Mouse (Mus musculus): Measurements from ENCODE around the gene G6pc. TPM values are rescaled to one million over a fixed set of nuclear protein-coding genes. Genes with fewer than 3 reads are reported as not detected.

G6pc gene
- polyA plus RNA-seq, 1 experiment from 2014 or later = not detected

DNA sequence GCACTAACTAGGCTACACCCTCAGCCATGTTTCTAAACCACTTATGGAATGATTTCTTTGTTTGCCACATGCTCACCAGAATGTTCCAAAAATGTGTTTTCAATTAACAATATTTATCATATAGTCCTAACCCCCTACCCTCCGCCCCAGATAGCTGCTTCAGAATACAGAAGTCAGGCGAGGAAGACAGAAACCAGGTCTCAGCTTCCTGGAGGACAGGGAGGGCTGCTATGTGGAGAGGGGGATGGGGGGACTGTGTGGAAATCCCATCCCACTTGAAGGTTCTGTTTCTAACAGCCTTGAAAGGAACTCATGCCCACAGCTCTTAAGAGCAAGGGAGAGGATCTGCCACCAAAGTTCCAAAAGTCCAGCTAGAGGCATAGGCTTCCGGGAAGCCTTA, 18.1 kb upstream of the G6pc start:
- DNase-seq (ENCODE audit: low spot score) (peak; percentile 54), ATAC-seq (ENCODE audit: low read depth) (no peak)
- peaks cover 6% of the 10 kb centered on the region; the same call in 1 of the 2 replicates for H3K9me3 ChIP-seq (ENCODE audit: control insufficient read depth, low read length)
- no peaks in the 10 kb centered on the region for H3K4me1 ChIP-seq (ENCODE audit: control insufficient read depth, insufficient read depth, low read length)
- H3K36me3 ChIP-seq (ENCODE audit: control insufficient read depth, insufficient read depth, low read length) = no peaks in the 10 kb centered on the region
- no peak overlapping the region for H3K4me3 ChIP-seq (ENCODE audit: low read depth, low read length)
- no peaks in the 10 kb centered on the region for H3K27me3 ChIP-seq (replicated peaks; ENCODE audit: control insufficient read depth, insufficient read depth, low read length)
- H3K27ac ChIP-seq (replicated peaks; ENCODE audit: low read depth, low read length) = peak overlapping the region; percentile 48; the same call in 1 of the 2 replicates
- 45% methylated on average over 3 of the region's 3 CpGs for WGBS
- no peak overlapping the region for H3K4me2 ChIP-seq (ENCODE audit: low read depth, low read length)
- no peak overlapping the region for H3K9ac ChIP-seq (ENCODE audit: low read depth, low read length)

DNA sequence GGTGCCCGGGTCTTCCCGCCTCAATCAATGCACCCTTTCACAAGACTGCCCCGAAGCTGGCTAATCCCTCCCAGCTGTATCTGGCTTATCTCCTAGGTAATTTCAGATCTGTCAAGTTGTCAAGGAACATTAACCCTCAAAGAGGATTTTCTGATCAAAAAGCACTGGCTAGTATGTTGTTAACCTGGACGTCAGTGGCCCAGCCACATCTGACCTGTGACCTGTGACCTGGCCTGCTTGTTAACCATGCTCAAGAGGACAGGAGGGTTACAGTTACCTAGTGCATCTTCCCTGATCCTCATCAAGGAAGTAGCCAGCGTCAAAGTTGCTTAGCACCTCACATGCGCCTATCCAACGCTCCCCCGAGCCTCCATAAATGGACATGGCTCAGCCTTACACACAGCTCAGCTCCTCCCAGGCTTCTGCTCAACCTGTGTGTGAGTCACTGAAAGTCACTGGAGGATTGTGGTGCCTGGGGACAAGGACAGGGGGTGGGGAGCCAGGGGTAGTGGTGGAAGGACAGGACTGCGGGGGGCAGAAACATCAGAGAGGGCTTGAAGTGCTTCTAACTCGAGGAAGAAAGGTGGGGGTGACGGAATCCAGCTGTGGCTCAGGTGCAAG, 16.2 kb upstream of the G6pc start:
- Histone ChIP-seq H3K9me3 (ENCODE audit: control insufficient read depth, low read length) (peaks cover 6% of the 10 kb centered on the region; the same call in 1 of the 2 replicates), H3K4me2 (ENCODE audit: low read depth, low read length) (no peak overlapping the region), H3K4me1 (ENCODE audit: control insufficient read depth, insufficient read depth, low read length) (no peaks in the 10 kb centered on the region), H3K4me3 (ENCODE audit: low read depth, low read length) (no peak overlapping the region), H3K27ac (replicated peaks; ENCODE audit: low read depth, low read length) (no peak overlapping the region), H3K9ac (ENCODE audit: low read depth, low read length) (no peak overlapping the region), H3K36me3 (ENCODE audit: control insufficient read depth, insufficient read depth, low read length) (no peaks in the 10 kb centered on the region), H3K27me3 (replicated peaks; ENCODE audit: control insufficient read depth, insufficient read depth, low read length) (no peaks in the 10 kb centered on the region)
- WGBS = 45% methylated on average over 11 of the region's 11 CpGs
- no peak for ATAC-seq (ENCODE audit: low read depth)
- DNase-seq (ENCODE audit: low spot score) = no peak

DNA sequence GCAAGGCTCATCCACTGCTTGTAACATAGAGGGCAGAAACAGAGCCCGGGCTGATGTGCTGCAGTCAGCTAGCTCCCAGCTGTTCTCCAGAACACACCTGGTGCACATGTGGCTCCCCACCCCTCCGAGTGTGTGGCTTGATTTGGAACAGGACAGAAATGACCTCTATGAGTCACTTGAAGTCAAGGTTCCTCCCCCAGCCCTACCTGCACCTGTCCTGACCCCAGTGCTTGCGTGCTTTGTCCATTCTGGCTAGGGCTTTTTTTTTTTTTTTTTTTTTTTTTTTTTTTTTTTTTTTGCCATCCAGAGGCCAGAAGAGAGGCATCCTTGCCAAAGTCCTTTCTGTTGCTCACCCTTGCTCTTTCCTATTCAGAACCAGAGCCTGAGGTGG, 15.6 kb upstream of the G6pc start:
- no peak overlapping the region for H3K27ac ChIP-seq (replicated peaks; ENCODE audit: low read depth, low read length)
- no peak overlapping the region for H3K4me2 ChIP-seq (ENCODE audit: low read depth, low read length)
- no peak overlapping the region for H3K4me3 ChIP-seq (ENCODE audit: low read depth, low read length)
- H3K9ac ChIP-seq (ENCODE audit: low read depth, low read length) = no peak overlapping the region
- H3K27me3 ChIP-seq (replicated peaks; ENCODE audit: control insufficient read depth, insufficient read depth, low read length) = no peaks in the 10 kb centered on the region
- H3K4me1 ChIP-seq (ENCODE audit: control insufficient read depth, insufficient read depth, low read length) = no peaks in the 10 kb centered on the region
- ATAC-seq (ENCODE audit: low read depth) (no peak), DNase-seq (ENCODE audit: low spot score) (no peak)
- 53% methylated on average over 3 of the region's 3 CpGs for WGBS
- H3K9me3 ChIP-seq (ENCODE audit: control insufficient read depth, low read length) = peaks cover 6% of the 10 kb centered on the region; the same call in 1 of the 2 replicates
- H3K36me3 ChIP-seq (ENCODE audit: control insufficient read depth, insufficient read depth, low read length) = no peaks in the 10 kb centered on the region

DNA sequence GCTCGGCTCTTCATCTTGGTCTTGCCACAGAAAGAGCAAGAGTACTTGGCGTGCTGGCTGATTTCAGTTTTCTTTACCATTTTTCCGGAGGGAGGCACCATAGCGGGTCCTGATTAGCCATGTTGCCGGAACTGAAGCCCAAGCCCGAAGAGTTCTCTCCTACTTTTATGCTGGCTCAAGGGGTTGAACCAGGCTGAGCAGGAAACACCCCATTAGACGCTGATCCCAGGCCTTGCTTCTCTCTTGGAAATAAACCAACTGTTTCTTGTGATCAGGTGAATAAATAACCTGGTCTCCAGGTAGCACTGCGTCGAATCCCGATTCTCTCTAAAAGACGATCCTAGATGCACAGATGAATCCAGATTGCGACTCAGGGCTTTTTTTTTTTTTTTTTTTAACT, 13.9 kb upstream of the G6pc start:
- H3K27me3 ChIP-seq (replicated peaks; ENCODE audit: control insufficient read depth, insufficient read depth, low read length) = no peaks in the 10 kb centered on the region
- H3K4me2 ChIP-seq (ENCODE audit: low read depth, low read length) = no peak overlapping the region
- H3K27ac ChIP-seq (replicated peaks; ENCODE audit: low read depth, low read length) = no peak overlapping the region
- no peak overlapping the region for H3K4me3 ChIP-seq (ENCODE audit: low read depth, low read length)
- peaks cover 6% of the 10 kb centered on the region; the same call in 1 of the 2 replicates for H3K9me3 ChIP-seq (ENCODE audit: control insufficient read depth, low read length)
- no peak for ATAC-seq (ENCODE audit: low read depth)
- no peak for DNase-seq (ENCODE audit: low spot score)
- no peak overlapping the region for H3K9ac ChIP-seq (ENCODE audit: low read depth, low read length)
- 91% methylated on average over 12 of the region's 12 CpGs for WGBS
- H3K36me3 ChIP-seq (ENCODE audit: control insufficient read depth, insufficient read depth, low read length) = no peaks in the 10 kb centered on the region
- H3K4me1 ChIP-seq (ENCODE audit: control insufficient read depth, insufficient read depth, low read length) = no peaks in the 10 kb centered on the region

DNA sequence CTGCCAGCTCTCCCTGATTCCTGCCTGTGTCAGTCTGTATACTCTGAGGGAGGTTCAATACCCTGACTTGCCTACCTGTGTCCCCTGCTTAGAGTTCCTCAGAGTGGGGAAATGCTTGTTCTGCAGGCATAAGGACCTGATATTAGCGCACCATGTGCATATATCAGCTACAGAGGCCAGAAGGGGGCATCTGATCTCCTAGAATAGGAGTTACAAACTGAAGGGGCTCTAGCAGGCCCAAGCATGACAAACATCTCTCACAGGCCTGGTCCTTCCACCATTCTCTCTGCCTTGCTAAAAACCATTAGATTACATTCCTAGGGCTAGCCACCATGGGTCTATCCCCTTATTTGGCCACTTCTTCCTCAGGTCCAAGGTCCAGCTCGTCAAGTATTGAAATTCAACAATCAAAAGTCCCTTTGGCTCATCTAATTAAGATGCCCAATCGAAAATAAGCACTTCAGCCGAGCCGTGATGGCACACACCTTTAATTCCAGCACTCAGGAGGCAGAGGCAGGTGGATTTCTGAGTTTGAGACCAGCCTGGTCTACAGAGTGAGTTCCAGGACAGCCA, 12.8 kb upstream of the G6pc start:
- Histone ChIP-seq H3K27ac (replicated peaks; ENCODE audit: low read depth, low read length) (no peak overlapping the region), H3K36me3 (ENCODE audit: control insufficient read depth, insufficient read depth, low read length) (no peaks in the 10 kb centered on the region), H3K9ac (ENCODE audit: low read depth, low read length) (no peak overlapping the region), H3K4me1 (ENCODE audit: control insufficient read depth, insufficient read depth, low read length) (no peaks in the 10 kb centered on the region), H3K27me3 (replicated peaks; ENCODE audit: control insufficient read depth, insufficient read depth, low read length) (no peaks in the 10 kb centered on the region), H3K4me2 (ENCODE audit: low read depth, low read length) (no peak overlapping the region), H3K4me3 (ENCODE audit: low read depth, low read length) (no peak overlapping the region), H3K9me3 (ENCODE audit: control insufficient read depth, low read length) (peaks cover 6% of the 10 kb centered on the region; the same call in 1 of the 2 replicates)
- ATAC-seq (ENCODE audit: low read depth) (no peak), DNase-seq (ENCODE audit: low spot score) (no peak)
- WGBS = 87% methylated on average over 5 of the region's 5 CpGs

DNA sequence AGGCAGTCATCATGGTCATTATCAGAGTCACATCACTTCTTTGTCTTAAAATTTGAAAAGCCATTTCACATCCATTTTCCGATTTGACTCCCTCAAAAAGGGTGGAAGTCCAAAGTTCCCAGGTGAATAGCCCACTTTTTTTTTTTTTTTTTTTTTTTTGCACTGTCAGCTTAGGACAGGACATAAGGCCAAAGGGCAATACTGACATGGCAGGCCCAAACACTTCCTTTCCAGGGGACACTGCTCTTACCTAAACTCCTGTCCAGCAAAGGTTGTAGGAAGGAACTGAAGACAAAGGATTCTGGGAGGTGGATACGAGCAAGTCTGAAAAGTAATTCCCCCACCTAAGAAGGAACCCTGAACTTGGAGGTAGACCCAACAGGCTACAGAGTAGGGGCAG, 11.4 kb upstream of the G6pc start:
- Histone ChIP-seq H3K9ac (ENCODE audit: low read depth, low read length) (no peak overlapping the region), H3K4me2 (ENCODE audit: low read depth, low read length) (no peak overlapping the region), H3K27ac (replicated peaks; ENCODE audit: low read depth, low read length) (no peak overlapping the region), H3K27me3 (replicated peaks; ENCODE audit: control insufficient read depth, insufficient read depth, low read length) (no peaks in the 10 kb centered on the region), H3K9me3 (ENCODE audit: control insufficient read depth, low read length) (no peaks in the 10 kb centered on the region), H3K4me1 (ENCODE audit: control insufficient read depth, insufficient read depth, low read length) (no peaks in the 10 kb centered on the region), H3K36me3 (ENCODE audit: control insufficient read depth, insufficient read depth, low read length) (no peaks in the 10 kb centered on the region), H3K4me3 (ENCODE audit: low read depth, low read length) (no peak overlapping the region)
- no peak for DNase-seq (ENCODE audit: low spot score)
- ATAC-seq (ENCODE audit: low read depth) = no peak
- WGBS = 88% methylated on average over 2 of the region's 2 CpGs

DNA sequence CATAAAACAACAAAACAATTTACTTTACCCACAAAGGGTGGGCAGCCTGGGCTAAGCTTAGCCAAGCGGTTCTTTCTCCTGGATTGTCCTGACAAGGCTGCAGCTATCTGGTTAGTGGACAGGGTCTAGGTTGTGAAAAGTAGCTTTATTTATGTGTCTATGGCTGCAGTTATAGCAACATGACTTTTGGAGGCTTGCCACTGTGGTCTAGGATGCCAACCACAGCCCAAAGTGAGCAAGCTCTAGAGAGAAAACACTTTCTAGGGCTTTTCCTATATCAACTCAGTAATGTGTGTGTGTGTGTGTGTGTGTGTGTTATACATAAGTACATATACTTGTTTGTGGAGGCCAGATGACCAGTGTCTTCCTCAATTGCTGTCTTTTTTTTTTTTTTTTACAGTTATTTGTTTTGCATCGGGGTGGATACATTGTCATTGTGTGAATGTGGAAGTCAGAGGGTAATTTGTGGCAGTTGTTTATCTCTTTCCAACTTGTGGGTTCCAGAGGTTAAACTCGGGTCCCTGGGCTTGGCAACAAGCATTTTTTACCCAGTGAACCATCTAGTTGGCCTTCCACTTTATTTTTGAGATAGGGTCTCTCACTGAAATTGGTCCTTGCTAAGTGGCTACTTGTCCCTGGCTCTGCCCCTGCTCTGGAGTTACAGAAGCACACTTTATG, 9.7 kb upstream of the G6pc start:
- 86% methylated on average over 3 of the region's 3 CpGs for WGBS
- no peaks in the 10 kb centered on the region for H3K36me3 ChIP-seq (ENCODE audit: control insufficient read depth, insufficient read depth, low read length)
- DNase-seq (ENCODE audit: low spot score) (peak; percentile 19), ATAC-seq (ENCODE audit: low read depth) (no peak)
- no peak overlapping the region for H3K9ac ChIP-seq (ENCODE audit: low read depth, low read length)
- H3K4me2 ChIP-seq (ENCODE audit: low read depth, low read length) = no peak overlapping the region
- no peaks in the 10 kb centered on the region for H3K27me3 ChIP-seq (replicated peaks; ENCODE audit: control insufficient read depth, insufficient read depth, low read length)
- no peaks in the 10 kb centered on the region for H3K9me3 ChIP-seq (ENCODE audit: control insufficient read depth, low read length)
- no peak overlapping the region for H3K27ac ChIP-seq (replicated peaks; ENCODE audit: low read depth, low read length)
- no peak overlapping the region for H3K4me3 ChIP-seq (ENCODE audit: low read depth, low read length)
- H3K4me1 ChIP-seq (ENCODE audit: control insufficient read depth, insufficient read depth, low read length) = no peaks in the 10 kb centered on the region

DNA sequence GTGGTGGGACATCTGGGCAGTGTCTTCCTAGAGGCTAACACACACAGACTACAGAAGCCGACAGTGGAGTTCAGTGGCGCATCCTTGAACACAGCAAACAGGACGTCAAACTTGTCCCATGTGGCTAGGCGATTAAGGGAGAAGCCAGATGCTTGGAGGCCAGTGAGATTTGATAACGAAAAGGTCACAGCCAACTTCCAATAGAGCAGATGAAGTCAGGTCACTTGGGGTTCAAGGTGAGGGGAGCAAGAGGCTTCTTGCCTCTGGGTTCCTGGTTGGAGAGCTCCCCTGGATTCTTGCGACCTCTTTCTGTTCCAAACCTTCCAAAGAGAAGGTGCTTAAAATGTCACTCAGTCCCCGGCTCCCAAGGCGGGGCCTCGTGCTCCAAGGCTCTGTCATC, 7.6 kb upstream of the G6pc start:
- Histone ChIP-seq H3K4me2 (ENCODE audit: low read depth, low read length) (no peak overlapping the region), H3K27me3 (replicated peaks; ENCODE audit: control insufficient read depth, insufficient read depth, low read length) (no peaks in the 10 kb centered on the region), H3K27ac (replicated peaks; ENCODE audit: low read depth, low read length) (no peak overlapping the region), H3K9ac (ENCODE audit: low read depth, low read length) (no peak overlapping the region), H3K36me3 (ENCODE audit: control insufficient read depth, insufficient read depth, low read length) (no peaks in the 10 kb centered on the region), H3K4me3 (ENCODE audit: low read depth, low read length) (no peak overlapping the region), H3K9me3 (ENCODE audit: control insufficient read depth, low read length) (no peaks in the 10 kb centered on the region), H3K4me1 (ENCODE audit: control insufficient read depth, insufficient read depth, low read length) (no peaks in the 10 kb centered on the region)
- no peak for DNase-seq (ENCODE audit: low spot score)
- 60% methylated on average over 9 of the region's 9 CpGs for WGBS
- ATAC-seq (ENCODE audit: low read depth) = no peak

Measured in embryonic facial prominence, embryonic 14.5 days (tissue).